Mouse (Mus musculus): ENCODE results near the gene Scn4b.

Scn4b gene

GRCm38 (mm10) chr9:45188570-45189563 is 50.7 kb downstream of the Scn4b start:
- DNase-seq (ENCODE audit: low read depth in 2 of 2, low spot score in 2 of 2): no peak

- DNase-seq (ENCODE audit: low read depth in 2 of 2, low spot score in 2 of 2): no peak
Measured at GRCm38 (mm10) chr9:45189661-45190174, 51.5 kb downstream of the Scn4b start.

- DNase-seq (ENCODE audit: low read depth in 2 of 2, low spot score in 2 of 2): no peak
Measured at GRCm38 (mm10) chr9:45195468-45195867, 57.3 kb downstream of the Scn4b start.

DNA sequence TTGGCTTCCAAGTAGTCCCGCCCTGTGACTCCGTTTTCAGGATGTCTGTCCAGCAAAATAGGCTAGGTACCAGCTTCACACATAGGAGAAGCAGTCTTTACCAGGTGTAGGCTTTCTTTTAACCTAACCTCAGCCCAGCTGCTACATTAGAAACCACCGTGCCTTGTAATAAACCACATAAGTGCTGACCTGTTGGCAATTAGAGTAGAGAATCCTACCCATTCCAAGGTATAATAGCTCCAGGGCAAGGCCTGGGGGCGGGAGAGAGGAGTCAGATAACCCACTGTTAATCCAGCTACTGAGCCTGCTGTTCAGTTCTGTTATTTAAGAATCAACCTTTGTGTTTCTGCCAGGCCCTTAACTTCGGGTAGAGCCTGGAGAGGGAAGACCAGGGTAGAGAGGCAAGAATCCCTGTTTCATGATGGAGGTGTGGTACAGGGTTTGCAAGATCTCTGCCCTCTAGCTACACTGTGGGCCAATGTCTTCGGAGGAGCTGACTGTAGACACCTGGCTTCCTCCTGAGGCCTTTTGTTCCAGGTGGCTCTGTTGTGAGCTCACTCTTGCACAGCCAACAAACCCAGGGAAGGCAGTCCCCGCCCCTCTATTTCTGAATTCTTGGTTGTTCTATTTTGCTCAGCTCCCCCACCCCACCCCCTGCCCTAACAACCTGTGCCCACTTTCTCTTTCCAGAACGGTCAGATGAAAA is 58.1 kb downstream of the Scn4b start:
- DNase-seq (ENCODE audit: low read depth in 2 of 2, low spot score in 2 of 2): no peak

DNA sequence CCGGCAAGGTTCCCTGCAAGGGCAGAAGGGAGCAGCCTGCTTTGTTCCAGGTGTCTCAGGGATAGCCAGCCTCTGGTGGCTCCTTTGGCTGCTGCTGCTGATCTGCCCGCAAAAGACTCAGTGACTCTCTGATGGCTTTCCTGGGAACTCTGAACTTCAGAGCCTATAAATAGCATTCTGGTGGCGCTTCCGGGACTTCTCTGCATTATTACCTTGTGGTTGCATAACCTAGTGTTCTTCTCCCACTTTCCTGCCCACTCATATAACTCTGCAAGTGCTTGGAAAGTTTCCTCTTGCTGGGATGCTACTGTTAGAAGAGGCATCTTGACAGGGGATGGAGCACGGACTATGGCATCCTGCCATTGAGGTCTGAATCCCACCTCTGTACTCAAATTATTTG is 59.4 kb downstream of the Scn4b start:
- DNase-seq (ENCODE audit: low read depth in 2 of 2, low spot score in 2 of 2): no peak

GRCm38 (mm10) chr9:45201319-45201947 is 63.2 kb downstream of the Scn4b start:
- DNase-seq (ENCODE audit: low read depth in 2 of 2, low spot score in 2 of 2): no peak

- no peak for DNase-seq (ENCODE audit: low read depth in 2 of 2, low spot score in 2 of 2)
Measured at GRCm38 (mm10) chr9:45202021-45202798, 64.0 kb downstream of the Scn4b start.

Data from CD8-positive naive resting alpha-beta T cell, adult 2 months (primary cell).